Mouse (Mus musculus) ES-Bruce4 (cell line): Measurements from ENCODE around the gene Serpina1d.
"Not testable (repeated sequence)": the region's sequence is repeated elsewhere in the genome, so short reads cannot be mapped to it uniquely, and the experiment has no call there.

ENCODE experiments used
- CTCF ChIP-seq: IDR thresholded peaks from one replicate; pipeline ENCODE4 v1.8.1; 2011; ENCODE audit warnings: low read depth, low read length
- POLR2A ChIP-seq: IDR thresholded peaks from one replicate; pipeline ENCODE4 v1.8.1; 2011; ENCODE audit warnings: low read length; ENCODE audit not compliant: insufficient read depth

DNA sequence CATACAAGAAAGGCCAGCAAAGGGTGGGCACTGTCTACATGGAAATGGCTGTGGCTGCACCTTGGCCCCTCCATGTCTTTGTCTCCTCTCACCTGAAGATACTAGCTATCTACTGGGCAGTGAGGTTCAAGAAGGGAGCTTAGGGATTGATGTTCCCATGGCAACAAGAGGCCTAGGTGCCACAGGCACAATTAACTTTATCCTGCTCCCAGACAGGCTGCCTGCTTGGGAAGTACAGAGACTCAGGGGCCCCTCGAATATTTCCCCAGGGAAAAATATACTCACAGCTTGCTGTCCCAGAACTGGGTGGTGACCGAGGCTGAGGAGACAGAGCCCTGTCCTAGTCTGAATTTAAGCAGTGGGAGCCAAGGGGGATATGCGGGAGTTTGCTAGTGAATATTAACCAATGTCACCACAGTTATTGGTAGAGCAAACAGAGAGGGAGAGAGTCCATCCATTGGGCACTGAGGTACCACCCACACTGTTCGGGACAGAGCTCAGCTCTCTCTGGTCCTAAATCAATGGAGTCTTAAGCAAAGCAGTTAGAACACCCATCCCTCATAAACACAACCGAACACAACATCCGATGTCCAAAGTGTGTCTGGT, at the start of gene Serpina1d:
- not testable (repeated sequence) for TF ChIP-seq POLR2A, CTCF
